Mouse (Mus musculus): Measurements from ENCODE around the gene Gm17387. TPM values are rescaled to one million over a fixed set of nuclear protein-coding genes. Genes with fewer than 3 reads are reported as not detected.
"Not testable (repeated sequence)": the region's sequence is repeated elsewhere in the genome, so short reads cannot be mapped to it uniquely, and the experiment has no call there.

The Gm17387 gene
- total RNA-seq, 2 experiments from 2014 or later: not detected

DNA sequence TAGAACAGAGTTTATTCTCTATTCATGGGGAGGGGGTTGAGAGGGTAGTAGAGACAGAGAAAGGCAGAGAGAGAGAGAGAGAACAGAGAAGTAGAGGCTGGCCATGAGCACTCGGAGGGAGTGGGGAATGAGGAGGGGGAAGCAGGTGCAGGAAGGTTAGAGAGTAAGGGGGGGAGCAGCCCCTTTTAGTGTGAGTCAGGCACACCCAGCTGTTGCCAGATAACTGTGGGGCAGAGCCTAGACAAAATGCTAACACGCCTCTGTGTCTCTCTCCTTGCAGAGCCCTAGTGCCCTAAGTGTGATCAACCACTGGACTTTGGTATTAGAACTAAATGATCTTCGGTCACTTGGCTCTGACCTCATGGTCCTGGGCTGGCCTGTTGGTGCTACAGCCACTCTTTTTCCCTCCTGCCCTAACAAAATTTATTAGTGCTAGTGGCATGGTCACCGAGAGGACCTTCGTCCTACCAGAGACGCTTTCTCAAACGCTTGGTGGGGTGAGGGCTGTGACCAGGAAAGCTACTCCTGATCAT, 17.6 kb upstream of the Gm17387 start:
- no peak for DNase-seq (ENCODE audit: extremely low spot score in 1 of 2, low spot score in 1 of 2)

DNA sequence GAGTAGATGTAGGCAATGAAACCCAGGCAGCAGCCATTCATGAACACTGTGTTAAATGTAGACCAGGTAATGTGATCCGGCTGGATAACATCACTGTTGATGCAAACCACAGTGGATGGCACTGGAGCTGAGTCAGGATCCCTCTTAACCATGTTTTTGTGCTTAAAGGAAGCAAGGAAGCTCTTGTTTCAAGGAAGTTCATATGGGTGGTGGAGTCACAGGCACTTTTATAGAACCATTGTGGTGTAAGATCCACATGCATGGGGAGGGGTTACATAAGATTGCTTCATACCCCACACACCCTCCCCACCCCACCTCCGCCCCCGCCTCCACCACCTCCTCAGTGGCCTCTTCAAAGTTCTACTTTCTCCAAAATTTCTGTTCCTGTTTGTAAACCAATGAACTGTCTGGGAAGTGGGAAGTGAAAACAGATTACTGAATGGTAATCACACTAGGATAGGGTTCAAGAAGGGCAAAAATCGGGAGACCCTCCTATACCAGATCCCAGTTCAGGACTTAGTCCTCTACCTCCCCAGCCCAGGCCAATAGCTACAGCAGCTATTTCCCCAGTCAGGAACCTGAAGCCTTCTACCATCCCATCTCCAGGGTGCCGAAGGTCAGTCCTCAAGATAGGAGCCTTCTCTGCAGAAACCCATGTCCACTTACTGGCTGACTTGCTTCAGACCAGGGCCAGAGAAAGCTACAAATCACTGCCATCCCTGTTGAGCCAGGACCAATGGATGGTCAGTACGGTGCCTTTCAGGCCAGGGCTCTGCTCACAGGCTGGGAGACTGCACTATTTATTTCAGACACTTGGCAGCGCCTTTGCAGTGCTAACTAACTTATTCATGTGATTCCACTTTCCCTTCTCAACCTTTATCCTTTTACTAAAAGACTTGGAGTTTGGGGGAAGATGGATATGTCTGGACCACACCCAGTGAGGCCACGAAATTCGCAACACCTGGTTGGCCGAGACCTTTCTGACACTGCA, 11.9 kb upstream of the Gm17387 start:
- DNase-seq (ENCODE audit: extremely low spot score in 1 of 2, low spot score in 1 of 2): no peak

DNA sequence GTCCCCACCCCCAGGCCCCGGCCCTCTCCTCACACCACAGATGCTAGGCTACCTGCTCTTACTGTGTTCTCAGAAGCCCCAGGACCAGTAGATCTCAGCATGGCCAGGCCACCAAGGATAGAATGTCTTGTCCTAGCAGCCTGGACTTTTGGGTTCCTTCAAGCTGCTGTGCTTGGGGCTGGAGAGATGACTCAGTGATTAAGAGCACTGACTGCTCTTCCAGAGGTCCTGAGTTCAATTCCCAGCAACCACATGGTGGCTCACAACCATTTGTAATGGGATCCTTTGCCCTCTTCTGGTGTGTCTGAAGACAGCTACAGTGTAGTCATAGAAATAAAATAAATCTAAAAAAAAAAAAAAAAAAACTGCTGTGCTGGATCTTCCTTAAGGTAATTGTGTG, 11.1 kb upstream of the Gm17387 start, which contains the start of gene Ifitm6:
TSS of gene Ifitm6 (minus strand) at position 101 of the 400 bp plus-strand sequence.
- DNase-seq (ENCODE audit: extremely low spot score in 1 of 2, low spot score in 1 of 2): not testable (repeated sequence)

DNA sequence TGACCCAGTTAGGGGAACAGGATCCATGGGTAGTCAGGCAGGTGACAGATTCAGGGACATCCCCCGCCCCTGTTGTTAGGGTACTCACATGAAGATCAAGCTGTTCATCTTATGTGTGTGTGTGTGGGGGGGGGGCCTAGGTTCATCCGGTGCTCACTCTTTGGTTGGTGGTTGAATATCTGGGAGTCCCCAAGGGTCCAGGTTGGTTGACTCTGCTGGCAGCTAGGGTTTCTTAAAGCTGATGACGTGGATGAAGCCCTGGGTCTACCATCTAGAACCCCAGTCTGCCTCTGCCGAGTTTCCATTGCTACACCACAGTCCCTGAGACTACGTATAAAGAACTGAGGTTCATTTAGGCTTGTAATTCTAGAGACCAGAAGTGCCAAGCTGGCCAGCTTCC, 9.9 kb upstream of the Gm17387 start:
- DNase-seq (ENCODE audit: extremely low spot score in 1 of 2, low spot score in 1 of 2): no peak

DNA sequence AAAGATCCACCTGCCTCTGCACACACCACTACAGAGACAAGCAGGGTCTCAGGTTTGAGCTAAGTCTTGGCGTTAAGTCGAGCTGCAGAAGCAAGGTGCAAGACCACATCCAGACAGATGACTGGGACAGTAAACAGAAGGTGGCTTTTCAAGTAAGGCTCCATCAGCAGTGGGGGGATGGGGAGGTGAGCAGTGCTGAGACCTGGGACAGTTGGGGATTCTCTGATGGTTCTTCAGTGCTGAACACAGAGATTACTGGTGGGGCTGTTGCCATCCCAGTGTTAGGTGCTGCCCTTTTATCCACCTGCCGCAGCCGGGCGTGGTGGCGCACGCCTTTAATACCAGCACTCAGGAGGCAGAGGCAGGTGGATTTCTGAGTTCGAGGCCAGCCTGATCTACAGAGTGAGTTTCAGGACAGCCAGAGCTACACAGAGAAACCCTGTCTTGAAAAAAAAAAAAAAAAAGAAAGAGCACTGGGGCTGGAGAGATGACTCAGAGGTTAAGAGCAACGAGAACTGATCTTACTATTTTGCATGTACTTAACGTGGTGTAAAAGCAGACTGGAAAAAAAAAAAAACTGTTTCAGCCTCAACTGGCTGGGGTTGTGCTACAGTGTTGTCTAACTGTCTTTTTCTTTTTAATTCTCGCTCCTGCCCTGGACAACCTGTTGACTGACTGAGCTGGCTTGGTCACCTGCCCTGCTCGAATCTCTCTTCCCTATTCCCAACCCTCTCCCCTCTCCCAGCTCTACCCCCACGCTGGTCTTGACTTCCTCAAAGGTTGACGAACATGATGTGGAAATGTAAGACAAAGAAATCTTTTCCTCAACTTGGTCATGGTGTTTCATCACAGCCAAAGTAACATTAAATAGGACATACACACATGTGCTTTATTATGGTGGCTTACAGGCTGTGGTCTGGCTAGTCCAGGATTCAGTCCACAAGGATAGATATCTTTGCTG, 7.2 kb upstream of the Gm17387 start:
- no peak for DNase-seq (ENCODE audit: extremely low spot score in 1 of 2, low spot score in 1 of 2)

DNA sequence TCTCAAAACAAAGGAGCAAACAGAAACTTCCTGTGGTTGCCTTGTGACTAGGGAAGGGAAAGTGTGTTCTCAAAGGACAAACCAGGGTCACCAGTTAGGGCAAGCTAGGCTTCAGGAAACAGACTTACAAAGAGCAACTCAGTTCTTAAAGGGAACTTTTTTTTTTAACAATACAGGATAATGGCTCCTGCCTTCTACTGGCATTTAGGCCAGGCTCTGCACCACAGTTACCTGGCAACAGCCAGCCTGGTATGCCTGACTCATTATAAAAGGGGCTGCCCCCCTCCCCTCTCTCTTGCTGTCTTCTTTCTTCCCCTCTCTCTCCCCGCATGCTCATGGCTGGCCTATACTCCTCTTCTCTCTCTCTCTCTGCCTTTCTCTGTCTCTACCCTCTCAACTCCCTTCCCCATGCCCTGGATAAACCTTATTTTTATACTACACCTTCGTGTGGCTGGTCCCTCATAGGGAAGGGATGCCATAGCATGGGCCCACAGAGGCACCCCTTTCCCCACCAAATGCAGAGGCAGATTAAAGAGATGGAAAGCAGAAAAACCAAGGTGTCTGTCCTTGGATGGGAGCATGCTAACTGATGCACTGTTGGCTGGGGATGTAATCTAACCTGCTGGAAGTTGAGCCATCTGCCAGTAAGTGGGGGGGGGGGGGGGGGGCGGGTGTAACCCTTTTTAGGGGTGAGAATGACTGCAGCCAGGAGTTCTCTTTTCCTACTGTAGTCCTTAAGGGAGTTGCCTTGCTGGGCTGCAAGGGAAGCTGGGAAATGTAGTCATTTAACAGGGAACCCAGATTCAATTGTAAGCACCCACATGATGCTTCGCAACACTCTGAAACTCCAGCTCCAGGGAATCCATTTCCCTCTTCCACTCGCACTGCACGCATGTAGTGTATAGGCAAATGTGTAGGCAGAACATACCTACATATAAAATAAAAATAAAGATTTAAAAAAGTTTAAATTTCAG, 3.8 kb upstream of the Gm17387 start:
- no peak for DNase-seq (ENCODE audit: extremely low spot score in 1 of 2, low spot score in 1 of 2)

DNA sequence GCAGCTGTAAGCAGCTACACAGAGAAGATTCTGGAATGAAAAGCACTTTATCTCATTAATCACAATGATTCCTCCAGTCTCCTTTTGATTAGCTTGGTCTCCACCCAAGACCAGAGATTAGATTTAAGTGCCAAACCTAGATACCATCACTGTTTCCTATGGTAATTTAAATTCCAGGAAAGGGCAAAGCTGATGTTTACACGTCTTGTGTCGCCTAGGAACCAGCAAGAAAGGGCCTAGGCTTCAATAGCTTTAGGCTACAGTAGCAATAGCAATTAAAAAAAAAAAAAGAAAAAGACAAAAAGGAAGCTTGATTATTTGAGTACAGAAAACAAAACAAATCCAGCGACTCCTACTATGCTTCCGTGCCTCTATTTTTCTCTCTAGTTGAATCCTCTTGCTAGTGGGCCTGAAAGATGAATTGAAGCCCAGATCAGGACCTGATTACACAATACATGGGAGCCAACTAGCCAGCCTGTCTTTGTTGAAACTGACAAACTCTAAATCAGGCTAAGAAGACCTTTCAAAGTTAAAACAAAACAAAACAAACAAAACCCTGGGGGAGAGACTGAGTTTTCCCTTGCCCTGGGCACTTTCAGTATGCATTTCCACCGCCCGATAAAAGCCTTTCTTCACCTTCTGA, 2.7 kb upstream of the Gm17387 start:
- DNase-seq (ENCODE audit: extremely low spot score in 1 of 2, low spot score in 1 of 2): no peak

DNA sequence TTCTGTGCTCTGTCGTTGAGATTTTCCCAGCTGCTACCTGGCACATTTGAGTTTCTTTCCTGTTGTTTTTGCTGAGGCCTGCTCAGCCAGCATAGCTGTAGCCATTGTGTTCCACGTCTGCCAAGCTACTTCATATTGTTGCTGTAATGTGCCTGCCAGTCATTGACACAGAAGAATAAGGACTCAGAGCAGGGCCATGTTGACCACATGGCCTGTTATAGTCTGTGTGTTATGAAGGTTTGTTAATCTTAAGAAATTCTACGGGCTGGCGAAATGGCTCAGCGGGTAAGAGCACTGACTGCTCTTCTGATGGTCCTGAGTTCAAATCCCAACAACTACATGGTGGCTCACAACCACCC, 2.2 kb upstream of the Gm17387 start:
- no peak for DNase-seq (ENCODE audit: extremely low spot score in 1 of 2, low spot score in 1 of 2)

DNA sequence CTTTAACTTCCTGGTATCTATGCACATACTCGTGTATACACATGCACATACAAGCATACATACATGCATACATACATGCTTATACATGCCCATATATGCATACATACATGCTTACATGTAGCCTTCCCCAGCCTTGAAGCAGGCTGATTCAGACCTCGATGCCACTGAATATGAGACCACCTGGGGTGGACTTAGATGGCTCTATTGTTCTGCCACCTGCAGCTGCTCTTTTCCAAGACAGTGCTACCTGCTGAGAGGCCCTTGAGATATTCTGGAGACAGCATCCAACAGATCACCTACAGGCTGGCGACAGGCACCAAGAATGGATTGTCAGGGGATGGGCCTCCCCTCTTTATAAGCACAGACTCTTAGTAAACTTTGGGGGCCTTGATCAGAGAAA, 1.5 kb downstream of the Gm17387 start:
- DNase-seq (ENCODE audit: extremely low spot score in 1 of 2, low spot score in 1 of 2): no peak

DNA sequence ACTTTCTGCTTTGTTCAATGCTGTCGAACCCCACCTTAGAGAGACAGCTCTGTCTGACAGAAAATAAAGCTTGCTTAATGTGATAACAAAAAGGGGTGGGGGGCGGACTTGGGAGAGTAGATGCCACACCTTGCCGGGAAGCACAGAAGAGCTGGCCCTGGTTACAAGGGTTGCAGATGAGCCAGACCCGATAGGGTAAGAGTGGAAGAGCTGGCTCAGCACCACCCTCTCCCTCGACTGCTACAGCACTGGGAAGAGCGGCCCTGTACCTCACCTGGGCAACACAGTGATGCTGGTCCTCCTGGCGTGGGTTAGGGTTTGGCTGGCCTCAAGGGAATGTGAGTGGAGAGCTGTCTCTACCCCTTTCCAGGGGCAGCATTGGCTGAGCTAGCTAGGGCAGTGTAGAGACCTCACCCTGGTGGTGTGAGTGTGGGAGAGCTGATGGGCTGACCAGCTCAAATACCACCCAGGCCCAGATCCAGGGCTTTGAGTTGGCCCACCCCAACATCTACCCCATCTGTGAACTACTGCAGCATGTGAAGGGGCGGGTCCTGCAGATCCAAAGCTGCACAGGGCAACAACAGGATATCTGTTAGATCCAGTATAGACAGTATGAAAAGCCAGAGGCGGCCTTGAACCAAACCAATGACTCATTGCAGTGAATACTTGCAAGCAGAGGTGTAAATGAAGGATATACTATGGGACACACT, 3.7 kb downstream of the Gm17387 start:
- DNase-seq (ENCODE audit: extremely low spot score in 1 of 2, low spot score in 1 of 2): no peak

DNA sequence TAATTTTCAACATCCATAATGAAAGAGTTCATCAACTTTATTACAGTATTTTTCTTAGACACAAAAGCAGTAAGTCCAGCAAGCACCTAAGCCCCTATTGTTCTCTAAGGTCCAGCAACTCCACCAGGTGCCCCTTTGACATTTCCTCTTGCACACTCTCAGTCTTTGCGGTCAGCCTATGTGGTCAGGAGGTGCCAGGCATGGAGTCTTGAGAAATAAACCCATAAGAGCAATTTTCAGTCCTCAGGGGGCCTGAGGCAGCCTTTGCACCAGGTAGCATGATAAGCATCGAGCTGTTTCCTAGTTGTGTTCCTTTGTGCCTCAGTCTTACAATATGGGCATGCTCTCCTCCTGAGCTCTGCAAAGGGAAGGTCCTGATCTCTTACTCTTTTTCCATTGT, 7.7 kb downstream of the Gm17387 start:
- not testable (repeated sequence) for DNase-seq (ENCODE audit: extremely low spot score in 1 of 2, low spot score in 1 of 2)

DNA sequence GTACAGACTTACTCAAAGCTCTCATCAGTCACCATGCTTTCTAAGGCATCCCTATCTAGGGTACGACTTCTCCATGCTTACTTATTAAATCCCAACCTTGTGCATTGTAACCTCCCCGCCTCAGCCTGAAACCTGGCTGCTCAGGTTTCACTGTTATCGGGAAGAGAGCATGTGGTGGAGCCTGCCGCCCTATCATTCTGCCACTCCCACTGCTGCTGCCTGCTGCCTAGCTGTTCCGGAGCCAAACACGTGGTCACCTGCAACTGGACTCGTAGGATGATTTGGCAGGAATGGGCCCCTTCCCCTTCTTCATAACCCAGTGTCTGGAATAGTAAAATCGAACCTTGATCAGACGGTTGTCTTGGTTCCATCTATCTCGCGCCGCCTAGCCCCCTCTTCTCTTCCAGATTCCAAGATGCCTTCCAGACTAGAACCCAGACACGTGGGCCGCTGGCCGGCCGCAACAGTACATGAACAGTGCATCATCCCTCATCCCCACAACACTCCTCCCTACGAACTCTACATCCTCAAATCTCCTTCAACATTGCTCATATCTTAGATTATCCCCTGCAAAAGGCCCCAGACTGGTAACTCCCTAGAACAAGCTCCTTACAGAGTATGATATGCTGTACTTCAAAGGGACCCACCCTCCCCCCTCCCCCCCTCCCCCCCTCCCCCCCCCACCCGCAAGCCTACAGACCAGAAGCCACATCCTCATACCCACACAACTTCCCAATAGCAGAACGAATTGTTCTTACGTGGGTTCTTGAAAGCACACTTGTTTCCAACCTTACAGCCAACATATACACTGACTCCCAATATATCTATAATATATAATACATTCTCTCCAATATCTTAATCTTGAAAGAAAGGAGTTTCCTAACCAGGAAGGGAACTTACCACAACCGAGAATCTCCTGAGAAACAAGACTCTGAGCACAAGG, 9.4 kb downstream of the Gm17387 start:
- DNase-seq (ENCODE audit: extremely low spot score in 1 of 2, low spot score in 1 of 2): no peak

DNA sequence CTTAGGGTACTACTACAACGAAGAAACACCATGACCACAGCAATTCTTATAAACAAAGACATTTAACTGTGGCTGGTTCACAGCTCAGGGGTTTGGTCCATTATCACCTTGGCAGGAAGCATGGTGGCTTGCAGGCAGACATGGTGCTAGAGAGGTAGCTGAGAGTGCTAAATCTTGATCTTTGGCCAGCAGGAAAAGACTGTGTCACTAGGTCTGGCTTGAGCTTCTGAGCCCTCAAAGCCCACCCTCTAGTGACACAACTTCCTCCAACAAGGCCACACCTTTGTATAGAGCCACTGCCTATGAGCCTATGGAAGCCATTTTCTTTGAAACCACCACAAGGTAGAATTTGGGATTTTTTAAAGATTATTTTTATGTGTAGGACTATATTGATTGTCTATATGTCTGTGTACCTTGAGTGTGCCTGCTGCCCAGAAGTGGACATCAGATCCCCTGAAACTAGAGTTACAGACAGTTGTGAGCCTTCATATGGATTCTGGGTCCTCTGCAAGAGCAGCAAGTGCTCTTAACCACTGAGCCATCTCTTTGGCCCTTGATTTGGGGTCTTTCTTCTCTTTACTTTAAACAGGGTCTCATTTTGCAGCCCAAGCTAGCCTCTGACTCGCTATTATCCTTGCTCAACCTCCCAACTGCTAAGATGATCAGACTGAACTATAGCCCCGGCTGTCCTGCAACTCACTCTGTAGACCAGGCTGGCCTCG, 10.6 kb downstream of the Gm17387 start:
- DNase-seq (ENCODE audit: extremely low spot score in 1 of 2, low spot score in 1 of 2): no peak

DNA sequence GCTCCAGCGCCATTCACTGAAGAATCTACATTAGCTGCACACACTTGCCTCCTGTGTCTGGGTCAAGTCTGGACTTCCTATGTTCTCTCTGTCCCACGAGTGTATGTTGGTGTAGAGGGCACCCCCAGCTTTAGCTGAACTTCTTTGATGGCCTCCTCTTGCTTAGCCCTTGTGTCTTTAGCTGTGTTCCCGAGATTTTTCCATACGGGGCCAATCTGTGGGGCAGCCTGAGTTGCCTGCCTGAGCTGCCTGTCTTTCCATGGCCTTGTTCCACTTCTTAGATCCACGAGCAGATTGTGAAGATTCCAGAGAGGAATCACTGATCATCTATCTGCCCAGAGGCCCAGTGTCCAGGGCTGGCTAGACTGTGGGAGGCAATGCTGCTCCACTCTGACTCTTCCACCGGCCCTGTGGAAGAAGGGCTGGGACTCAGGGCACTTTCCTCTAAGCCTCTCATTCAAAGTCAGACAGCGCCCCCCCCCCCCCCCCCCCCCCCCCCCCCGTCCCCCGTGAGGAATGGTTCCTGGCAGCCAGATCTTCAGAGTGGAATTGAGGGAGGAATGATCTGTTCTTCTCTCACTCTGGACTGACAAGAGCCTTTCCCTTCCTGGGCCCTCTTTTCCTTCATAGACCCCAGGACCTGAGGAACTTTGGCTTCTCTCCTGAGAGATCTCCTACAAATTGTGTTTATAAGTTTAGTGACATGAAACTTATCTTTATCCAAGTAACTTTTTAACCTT, 12.1 kb downstream of the Gm17387 start:
- no peak for DNase-seq (ENCODE audit: extremely low spot score in 1 of 2, low spot score in 1 of 2)

DNA sequence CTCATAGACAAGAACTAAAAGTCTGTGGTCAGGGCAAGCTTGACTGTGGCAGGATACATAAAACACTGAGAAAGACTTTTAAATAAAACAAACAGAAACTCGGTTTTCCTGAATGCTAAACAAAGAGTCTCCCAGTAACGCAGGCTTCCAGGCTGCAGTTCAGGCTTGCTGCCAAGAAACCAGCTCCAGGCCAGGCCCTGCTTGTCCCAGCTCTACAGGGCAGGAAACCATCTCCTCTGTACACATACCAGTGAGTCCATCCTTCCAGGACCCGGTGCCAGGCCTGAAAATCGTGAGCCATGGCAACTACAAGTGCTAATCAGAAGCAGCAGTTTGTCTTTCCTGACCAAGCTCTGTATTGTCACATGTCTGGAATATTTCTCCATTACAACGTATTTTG, 12.7 kb downstream of the Gm17387 start:
- peak in 1 of 2 experiments; percentile 45 for DNase-seq (ENCODE audit: extremely low spot score in 1 of 2, low spot score in 1 of 2)

DNA sequence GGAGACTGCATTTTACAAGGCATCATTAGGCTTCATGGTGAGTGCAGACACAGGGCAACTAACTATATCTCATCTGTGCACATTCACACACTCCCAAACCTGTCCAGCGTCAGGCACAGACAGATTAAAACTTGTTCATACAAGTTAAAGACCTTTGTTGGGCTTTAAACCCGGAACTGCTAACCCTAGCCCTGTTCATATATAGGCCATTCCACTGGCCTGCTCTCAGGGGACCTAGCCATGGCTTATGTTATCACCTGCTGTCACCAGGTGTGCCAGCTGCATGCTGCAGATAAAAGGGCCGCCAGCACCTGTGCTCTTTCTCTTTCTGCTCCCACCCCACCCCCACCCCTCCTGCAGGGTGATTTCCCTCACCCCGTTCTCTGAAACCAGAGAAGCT, 13.6 kb downstream of the Gm17387 start:
- no peak for DNase-seq (ENCODE audit: extremely low spot score in 1 of 2, low spot score in 1 of 2)

All from layer of hippocampus, postnatal 25 days (tissue).